Mouse (Mus musculus) embryonic facial prominence, embryonic 10.5 days (tissue): ENCODE data around the gene Lrp1. TPM values are rescaled to one million over a fixed set of nuclear protein-coding genes. Genes with fewer than 3 reads are reported as not detected.
A peak's percentile ranks its signal among the peaks of the same experiment; 100 is the strongest.

Experiments used
- DNase-seq: peaks from one replicate; pipeline ENCODE4 v3.0.0-alpha.2; 2017; ENCODE audit warnings: low spot score
- H3K27ac ChIP-seq: fragments of 300-500 bp; sonication (generic); replicated peaks from 2 replicates; pipeline ENCODE4 v1.5.1; 2016; ENCODE audit warnings: mild to moderate bottlenecking
- H3K27me3 ChIP-seq: fragments of 300-500 bp; sonication (generic); replicated peaks from 2 replicates; pipeline ENCODE4 v1.6.1; 2016; ENCODE audit warnings: low read depth, mild to moderate bottlenecking; ENCODE audit not compliant: poor library complexity, severe bottlenecking
- H3K36me3 ChIP-seq: fragments of 300-500 bp; sonication (generic); replicated peaks from 2 replicates; pipeline ENCODE4 v1.6.1; 2016; ENCODE audit warnings: mild to moderate bottlenecking, moderate library complexity
- H3K4me1 ChIP-seq: fragments of 300-500 bp; sonication (generic); 2 replicates; pipeline ENCODE4 v1.6.1; 2016
- H3K4me3 ChIP-seq: fragments of 300-500 bp; sonication (generic); 2 replicates; pipeline ENCODE4 v1.5.1; 2016; ENCODE audit warnings: mild to moderate bottlenecking, moderate library complexity
- H3K9me3 ChIP-seq: fragments of 300-500 bp; sonication (generic); 2 replicates; pipeline ENCODE4 v1.6.1; 2016; ENCODE audit warnings: mild to moderate bottlenecking
- WGBS: fragments of 180-500 bp; shearing (Covaris S2); methylation state at CpG from one replicate; pipeline ENCODE4 v1.1.7; 2016; 5-methylcytosine and 5-hydroxymethylcytosine counted together
- polyA plus RNA-seq: library from polyadenylated mRNA; unstranded; fragments of >200 nt; fragmentation: Nextera tagmentation; extraction: Ambion mirVana; gene quantifications from 2 replicates; pipeline ENCODE4 v1.2.1, GENCODE M21; 2016

The Lrp1 gene
- polyA plus RNA-seq, 1 experiment from 2014 or later: 70.6 TPM

DNA sequence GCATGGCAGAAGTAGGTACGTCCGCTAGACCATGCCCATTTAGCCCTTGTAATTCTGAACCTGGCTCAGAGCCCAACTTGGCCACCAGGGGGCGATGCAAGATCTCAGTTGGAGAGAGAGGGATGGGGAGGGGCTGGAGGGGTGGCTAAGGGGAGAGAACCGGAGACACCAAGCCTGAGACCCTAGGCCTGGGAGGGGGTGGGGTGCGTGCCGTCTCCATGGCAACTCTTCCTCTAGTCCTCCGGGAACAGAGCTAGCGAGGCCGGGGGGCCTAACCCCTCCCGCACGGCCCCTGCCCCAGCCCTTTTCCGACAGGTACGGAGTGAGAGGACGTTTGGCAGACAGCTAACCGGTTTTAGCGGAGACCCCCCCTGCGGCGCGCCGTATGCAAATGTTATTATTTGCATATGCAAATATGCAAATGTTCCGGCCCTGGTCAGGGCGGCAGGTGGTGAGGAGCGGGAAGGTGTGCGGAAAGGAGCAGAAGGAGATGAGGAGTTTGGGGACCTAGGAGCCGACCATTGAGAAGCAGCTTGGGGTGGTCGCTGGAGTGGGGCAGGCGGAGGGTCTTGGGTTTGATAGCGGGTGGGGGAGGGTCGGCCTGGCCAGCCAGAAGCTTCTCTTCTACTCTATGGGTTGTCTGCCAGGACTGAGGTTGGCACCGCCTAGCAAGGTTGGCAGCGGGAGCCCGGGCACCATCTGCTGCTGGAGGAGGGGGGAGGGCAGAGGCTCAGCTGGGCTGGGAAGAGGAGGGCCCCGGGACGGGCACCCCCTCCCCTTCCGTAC, 111.7 kb downstream of the Lrp1 start:
- Histone ChIP-seq H3K36me3 (no peaks in the 10 kb centered on the region; the same call in 1 of the 2 replicates), H3K4me3 (peak overlapping the region; percentile 60), H3K4me1 (peaks cover 64% of the 10 kb centered on the region), H3K27me3 (peaks cover 88% of the 10 kb centered on the region), H3K9me3 (no peaks in the 10 kb centered on the region), H3K27ac (peak overlapping the region; percentile 70)
- WGBS: under 1% methylated on average over 35 of the region's 35 CpGs
- DNase-seq: peak; percentile 96

DNA sequence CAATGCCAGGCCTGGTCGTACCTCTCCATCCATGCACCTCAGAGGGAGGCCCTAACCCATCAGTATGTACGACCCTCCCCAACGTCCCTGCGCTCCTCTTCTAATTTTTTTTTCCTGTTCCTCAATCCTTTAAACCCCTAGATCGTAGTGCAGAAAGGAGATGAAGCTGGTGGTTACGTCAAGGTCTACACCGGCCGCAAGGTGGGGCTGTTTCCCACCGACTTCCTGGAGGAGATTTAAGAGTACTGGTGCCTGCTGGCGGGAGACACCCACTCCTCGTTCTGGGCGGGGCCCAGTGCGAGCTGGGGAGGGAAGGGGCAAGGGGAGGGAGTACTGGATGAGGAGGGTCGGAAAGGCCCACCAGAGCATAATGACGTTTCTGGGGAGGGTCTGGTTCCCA, 112.7 kb downstream of the Lrp1 start:
- Histone ChIP-seq H3K36me3 (peaks cover 6% of the 10 kb centered on the region), H3K27ac (no peak overlapping the region), H3K9me3 (no peaks in the 10 kb centered on the region), H3K27me3 (peaks cover 78% of the 10 kb centered on the region), H3K4me3 (peak overlapping the region; percentile 60), H3K4me1 (peaks cover 54% of the 10 kb centered on the region)
- WGBS: 2% methylated on average over 15 of the region's 15 CpGs
- peak; percentile 86 for DNase-seq

DNA sequence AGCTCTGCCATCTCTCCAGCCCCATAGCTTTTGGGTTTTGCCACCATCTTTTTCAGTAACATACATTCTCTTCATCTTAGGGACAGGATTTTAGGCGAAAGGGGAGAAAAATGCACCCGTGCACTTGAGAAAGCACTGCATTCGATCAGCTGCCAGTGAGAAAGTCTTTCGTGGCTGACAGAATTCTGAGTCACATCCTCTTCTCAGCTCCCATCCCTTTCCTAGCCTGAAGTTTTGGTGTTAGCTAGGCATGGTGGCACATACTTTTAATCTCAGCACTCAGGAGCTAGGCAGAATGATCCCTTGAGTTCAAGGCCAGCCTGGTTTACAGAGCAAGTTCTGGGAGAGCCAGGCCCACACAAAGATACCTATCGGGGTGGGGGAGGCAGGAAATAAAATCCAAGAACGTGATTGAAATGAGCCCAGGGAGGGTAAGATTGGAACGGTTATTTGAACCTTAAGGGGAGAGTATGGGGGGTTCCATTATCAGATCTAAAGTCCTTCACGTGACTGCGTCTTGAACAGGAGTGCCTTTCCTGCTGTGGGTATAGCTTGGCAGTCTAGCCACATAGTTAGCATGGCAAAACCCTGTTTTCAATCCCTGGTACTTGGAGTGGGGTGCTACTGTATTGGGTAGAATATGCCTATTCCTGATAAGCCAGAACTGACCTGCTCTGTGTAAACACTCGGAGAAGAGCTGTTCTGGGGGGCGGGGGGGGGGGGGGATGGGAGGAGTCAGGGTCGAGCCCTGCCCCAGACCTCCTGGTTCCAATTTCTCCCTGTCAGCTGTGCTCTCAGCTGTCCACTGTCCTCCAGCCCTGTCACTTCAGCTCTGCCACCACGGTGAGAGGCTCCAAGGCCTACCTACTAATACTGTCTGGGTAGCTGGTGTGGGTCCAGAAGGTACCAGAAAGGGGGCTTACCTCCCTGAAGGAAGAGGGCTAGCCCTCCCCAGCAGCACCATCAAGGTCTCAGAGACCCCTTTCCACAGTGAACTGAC, 119.8 kb downstream of the Lrp1 start, which contains the start of gene Stac3:
Gene Stac3 (plus strand): TSS at position 793 of the 1,000 bp plus-strand sequence.
- H3K9me3 ChIP-seq: no peaks in the 10 kb centered on the region
- H3K27me3 ChIP-seq: peaks cover 9% of the 10 kb centered on the region
- no peak within 1 kb of the TSS; the same call in 1 of the 2 replicates for H3K27ac ChIP-seq
- H3K4me1 ChIP-seq: peaks cover 10% of the 10 kb centered on the region
- 68% methylated on average over 13 of the region's 13 CpGs for WGBS
- H3K4me3 ChIP-seq: no peak within 1 kb of the TSS
- no peak for DNase-seq
- H3K36me3 ChIP-seq: peaks cover 59% of the 10 kb centered on the region

DNA sequence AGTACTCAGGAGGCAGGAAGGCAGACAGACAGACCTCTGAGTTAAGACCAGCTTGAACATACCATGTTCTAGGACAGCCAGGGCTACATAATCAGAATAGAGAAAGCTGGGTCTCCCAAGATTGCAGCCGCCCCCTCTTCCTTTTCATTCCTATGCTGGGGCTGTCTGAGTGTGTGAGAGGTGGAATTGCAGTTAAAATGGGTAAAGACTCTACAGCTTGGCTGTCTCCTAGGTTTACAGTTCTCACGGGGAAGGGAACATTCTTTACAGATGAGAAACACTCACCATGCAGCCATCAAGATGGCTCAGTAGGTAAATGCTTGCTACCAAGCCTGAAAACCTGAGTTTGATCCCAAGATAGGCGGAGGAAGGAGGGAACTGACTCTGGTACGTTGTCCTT, 120.9 kb downstream of the Lrp1 start:
- Histone ChIP-seq H3K36me3 (peaks cover 70% of the 10 kb centered on the region), H3K27me3 (no peaks in the 10 kb centered on the region; the same call in 1 of the 2 replicates), H3K4me1 (peaks cover 10% of the 10 kb centered on the region), H3K4me3 (no peak overlapping the region), H3K27ac (no peak overlapping the region), H3K9me3 (no peaks in the 10 kb centered on the region)
- DNase-seq: no peak
- WGBS: 89% methylated on average over 4 of the region's 4 CpGs

DNA sequence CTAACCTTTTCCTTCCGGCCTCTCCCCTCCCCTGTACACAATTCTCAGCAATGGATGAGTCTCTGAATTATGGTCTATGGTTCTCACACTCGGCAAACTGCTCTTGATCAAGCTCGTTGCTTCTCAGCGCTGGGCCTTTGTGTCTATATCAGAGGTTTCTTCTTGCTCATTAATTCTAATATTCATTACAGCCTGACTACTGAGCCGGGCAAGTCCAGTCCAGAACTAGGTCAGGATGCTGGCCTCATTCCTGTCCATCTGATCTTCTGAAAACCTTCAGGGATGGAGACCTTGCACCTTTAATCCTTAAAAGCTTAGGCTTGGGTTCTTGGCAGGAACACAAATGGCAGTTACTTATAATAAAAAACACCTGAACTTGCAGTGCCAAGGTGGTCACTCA, 121.4 kb downstream of the Lrp1 start:
- H3K4me1 ChIP-seq: peaks cover 10% of the 10 kb centered on the region
- no peak for DNase-seq
- H3K4me3 ChIP-seq: no peak overlapping the region
- 82% methylated on average over 5 of the region's 5 CpGs for WGBS
- H3K9me3 ChIP-seq: no peaks in the 10 kb centered on the region
- H3K27me3 ChIP-seq: no peaks in the 10 kb centered on the region
- H3K27ac ChIP-seq: no peak overlapping the region
- peaks cover 76% of the 10 kb centered on the region for H3K36me3 ChIP-seq

DNA sequence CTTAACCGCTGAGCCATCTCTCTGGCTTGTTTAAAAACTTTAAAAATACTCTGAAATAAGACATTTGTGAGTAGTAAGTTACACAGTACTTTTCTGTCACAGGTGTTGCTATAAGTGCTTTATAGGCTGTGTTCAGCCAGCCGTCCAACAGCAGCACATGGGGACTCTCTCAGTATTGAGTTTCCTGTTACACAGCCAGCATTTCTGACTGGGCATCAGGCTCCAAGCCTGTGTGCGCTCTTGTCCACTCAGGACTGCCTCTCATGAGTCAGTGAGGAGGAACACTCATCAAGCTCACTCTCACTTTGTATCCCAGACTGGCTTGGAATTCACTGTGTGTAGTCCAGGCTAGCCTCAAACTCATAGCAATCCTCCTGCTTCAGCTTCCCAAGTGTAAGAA, 124.8 kb downstream of the Lrp1 start:
- Histone ChIP-seq H3K36me3 (peaks cover 100% of the 10 kb centered on the region), H3K27ac (no peak overlapping the region), H3K9me3 (no peaks in the 10 kb centered on the region), H3K27me3 (no peaks in the 10 kb centered on the region), H3K4me1 (peaks cover 17% of the 10 kb centered on the region), H3K4me3 (no peak overlapping the region)
- DNase-seq: no peak
- WGBS: 94% methylated on average over 3 of the region's 3 CpGs

DNA sequence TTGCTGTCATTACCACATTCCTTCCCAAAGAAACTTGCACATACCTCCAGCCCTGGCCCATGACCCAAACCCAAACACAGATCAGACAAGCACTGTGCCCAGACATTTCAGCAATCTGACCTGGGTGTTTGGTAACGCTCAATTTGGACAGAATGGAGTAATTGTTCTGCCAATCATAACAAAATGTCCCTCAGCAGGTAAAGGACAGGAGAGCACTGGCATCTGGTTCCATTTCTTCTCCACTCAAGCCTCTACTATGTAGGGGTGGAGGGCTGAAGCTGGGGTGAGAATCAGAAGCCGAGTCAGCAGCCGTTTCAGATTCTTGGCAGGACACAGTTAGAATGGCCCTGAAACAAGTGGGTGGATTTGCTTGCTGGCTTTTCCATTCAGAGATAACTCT, 128.8 kb downstream of the Lrp1 start:
- Histone ChIP-seq H3K4me1 (peaks cover 24% of the 10 kb centered on the region), H3K27me3 (no peaks in the 10 kb centered on the region), H3K9me3 (no peaks in the 10 kb centered on the region), H3K27ac (no peak overlapping the region), H3K36me3 (peaks cover 98% of the 10 kb centered on the region), H3K4me3 (no peak overlapping the region)
- 76% methylated on average over 3 of the region's 3 CpGs for WGBS
- DNase-seq: no peak

DNA sequence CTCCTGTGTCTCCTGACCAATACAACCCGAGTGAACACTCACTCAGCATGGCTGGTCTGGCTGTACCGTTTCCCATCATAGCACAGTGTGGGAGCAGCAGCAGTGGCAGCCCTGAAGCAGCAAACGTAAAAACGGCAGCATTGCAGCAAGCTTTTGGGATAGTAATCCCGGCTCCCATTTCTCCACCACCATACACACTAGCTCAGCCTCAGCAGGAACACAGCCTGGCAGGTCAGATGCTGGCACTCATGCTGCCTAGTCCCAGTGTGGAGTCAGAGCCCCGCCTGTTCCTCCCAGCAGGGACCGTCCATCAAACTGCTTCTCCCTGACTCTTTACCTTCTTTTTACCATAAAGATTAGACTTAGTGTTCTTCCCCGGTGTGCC, 129.8 kb downstream of the Lrp1 start:
- H3K36me3 ChIP-seq: peaks cover 93% of the 10 kb centered on the region
- H3K4me1 ChIP-seq: peaks cover 24% of the 10 kb centered on the region
- no peak for DNase-seq
- no peaks in the 10 kb centered on the region for H3K9me3 ChIP-seq
- no peak overlapping the region for H3K27ac ChIP-seq
- no peak overlapping the region for H3K4me3 ChIP-seq
- H3K27me3 ChIP-seq: no peaks in the 10 kb centered on the region
- WGBS: 77% methylated on average over 8 of the region's 8 CpGs

DNA sequence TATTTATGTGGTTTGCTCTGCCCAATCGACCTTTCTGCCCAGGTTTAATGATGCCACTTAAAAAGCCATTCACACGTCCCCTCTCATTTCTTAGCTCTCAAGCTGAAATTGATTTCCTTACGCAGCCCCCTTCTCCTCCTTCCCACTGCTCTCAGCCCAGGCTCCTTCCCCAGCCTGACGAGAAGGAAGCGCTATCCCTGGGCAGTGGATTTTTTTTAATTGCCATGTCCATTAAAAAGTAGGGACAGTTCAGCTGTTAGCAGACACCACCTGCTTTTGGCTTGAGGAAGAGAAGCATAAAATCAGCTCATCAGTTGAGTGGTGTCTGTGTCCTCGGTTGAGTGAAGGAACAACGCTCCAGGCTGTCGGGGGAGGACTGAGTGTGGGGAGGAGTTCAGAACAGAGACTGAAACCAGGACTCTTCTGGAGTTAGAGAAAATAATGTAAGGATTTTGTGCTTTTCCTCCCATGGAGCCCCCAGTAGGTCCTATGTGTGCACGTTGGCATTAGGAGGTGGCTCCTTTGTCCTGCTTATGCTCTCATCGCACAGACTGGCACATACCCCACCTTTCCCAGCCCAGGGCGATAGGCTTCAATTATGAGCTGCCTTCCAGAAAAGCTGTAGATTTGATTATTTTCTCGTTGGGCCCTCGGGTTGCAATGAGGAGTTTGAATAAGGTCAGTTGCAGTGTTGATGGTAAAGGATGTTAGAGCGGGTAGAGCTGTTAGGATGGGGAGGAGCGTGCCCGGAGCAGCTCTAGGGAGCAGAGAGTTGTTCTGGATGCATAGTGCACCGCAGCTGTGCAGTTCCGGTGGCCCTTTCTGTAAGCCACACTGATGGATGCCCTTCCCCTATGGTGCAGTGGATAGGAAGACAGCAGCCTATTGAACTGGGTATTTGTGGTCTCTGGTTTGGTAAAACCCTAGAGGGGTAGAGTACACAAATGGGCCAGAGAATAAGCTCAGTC, 130.5 kb downstream of the Lrp1 start:
- no peak overlapping the region for H3K27ac ChIP-seq
- H3K9me3 ChIP-seq: no peaks in the 10 kb centered on the region
- H3K4me1 ChIP-seq: peaks cover 24% of the 10 kb centered on the region
- peaks cover 91% of the 10 kb centered on the region for H3K36me3 ChIP-seq
- 80% methylated on average over 18 of the region's 18 CpGs for WGBS
- no peak for DNase-seq
- H3K27me3 ChIP-seq: no peaks in the 10 kb centered on the region
- no peak overlapping the region for H3K4me3 ChIP-seq

DNA sequence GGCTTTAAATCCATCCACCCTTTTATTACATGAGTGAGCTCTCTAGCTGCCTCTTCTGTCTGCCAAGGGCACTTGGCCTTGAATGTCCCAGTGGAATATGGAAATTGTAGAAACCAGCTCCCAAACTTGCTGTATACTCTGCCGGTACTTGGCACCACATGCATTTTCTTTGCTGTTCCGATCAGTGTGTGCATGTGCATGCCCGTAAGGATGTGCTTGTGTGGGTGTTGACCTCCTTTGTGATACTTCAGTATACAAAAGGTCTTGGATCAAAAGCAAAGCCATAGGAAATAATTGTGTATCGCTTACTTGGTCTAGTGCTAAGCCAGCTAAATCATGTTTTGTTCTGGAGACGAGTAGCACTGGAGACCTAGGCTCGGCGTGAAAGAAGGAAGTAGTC, 132.1 kb downstream of the Lrp1 start:
- DNase-seq: no peak
- H3K9me3 ChIP-seq: no peaks in the 10 kb centered on the region
- WGBS: 90% methylated on average over 7 of the region's 7 CpGs
- H3K4me3 ChIP-seq: no peak overlapping the region
- no peak overlapping the region for H3K27ac ChIP-seq
- no peaks in the 10 kb centered on the region for H3K27me3 ChIP-seq
- peaks cover 24% of the 10 kb centered on the region for H3K4me1 ChIP-seq
- H3K36me3 ChIP-seq: peaks cover 91% of the 10 kb centered on the region
